Mouse (Mus musculus) urinary bladder, postnatal 10 days (tissue): ENCODE data around the gene Lrriq4.
A peak's percentile ranks its signal among the peaks of the same experiment; 100 is the strongest.

Experiments used
- DNase-seq: peaks from one replicate; pipeline ENCODE4 v3.0.0; 2022; ENCODE audit warnings: low spot score

Gene Lrriq4

GRCm38 (mm10) chr3:30644207-30644606 is at the start of gene Lrriq4:
Lrriq4 (plus strand) TSS chr3:30644507.
- DNase-seq = no peak

- no peak for DNase-seq
Observed at GRCm38 (mm10) chr3:30595111-30595832, 49.0 kb upstream of the Lrriq4 start.

DNA sequence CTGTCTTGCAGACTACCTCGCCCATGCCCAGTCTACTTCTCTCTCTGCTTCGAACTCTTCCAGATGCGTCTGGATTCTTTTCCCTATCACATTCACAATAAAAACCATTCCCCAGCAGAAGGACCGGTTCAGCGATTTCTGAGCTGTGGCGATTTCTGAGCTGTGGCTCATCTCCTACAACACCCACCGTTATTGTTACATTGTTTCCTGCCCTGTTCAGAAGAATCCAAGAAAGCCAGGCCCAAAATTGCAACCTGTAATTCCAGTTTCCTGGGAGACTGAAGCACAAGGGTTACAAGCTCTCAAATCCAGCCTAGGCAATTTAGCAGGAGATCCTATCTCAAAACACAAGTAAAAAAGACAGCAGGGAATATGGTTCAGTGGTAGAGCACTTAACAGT is 47.0 kb upstream of the Lrriq4 start:
- no peak for DNase-seq

DNA sequence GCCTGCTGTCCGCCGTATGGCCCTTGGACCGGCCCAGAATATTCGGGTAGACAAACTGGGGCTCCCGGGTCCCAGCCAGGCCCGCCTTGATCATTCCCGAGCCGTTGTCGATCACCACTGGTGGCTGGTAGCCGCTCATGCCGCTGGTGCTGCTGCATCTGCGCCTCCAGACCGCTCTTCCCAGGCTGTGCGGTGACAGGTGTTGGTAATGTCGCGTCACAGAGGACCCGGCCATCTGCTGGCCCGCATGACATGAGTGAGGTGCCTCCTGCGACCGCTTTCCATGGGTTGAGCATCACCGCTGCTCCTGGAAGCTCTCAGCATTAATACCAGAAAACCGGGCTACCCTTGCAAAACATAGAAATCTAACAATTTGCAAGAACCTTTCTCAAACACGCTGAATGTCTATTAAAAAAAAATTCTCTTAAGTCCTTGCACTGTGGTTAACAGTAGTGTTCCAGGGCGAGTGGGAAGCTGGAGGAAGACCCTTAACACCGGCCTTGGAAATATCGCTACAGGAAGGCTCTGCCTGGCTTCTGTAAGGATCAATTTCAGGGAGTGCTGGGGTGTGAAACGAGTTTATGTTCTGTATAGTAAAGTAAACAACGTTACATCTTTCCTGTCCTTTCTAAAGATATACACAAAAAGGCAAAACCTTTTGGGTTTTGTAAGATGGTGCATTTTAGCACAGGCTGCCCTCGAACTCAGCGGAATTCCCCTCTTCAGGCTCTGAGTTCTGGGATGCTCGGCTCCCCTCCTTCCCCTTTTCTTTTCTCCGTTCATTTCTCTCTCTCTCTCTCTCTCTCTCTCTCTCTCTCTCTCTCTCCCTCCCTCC is 44.4 kb upstream of the Lrriq4 start, which contains the start of gene Actrt3:
TSS of gene Actrt3 (minus strand) at position 229 of the 835 bp plus-strand sequence.
- DNase-seq = no peak

DNA sequence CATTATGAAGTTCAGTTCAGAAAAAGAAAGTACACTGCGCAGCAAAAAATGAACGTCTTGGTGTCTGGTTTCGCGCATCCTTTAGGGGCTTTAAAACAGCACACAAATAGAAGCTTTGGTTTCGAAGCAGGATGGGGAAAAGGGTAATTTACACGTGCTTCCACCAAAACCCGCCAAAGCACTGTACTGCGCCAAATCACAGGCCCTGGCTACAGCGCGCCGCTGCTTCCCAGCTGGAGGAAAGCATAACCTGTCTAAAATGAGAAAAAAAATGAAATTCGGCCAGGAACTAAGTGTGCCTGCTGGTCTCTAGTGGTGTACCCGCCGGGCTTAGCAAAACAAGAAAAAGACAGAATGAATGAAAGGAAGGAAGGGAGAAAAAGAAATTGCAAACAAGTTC is 43.6 kb upstream of the Lrriq4 start:
- no peak for DNase-seq

GRCm38 (mm10) chr3:30601175-30601574 is 43.1 kb upstream of the Lrriq4 start:
- DNase-seq = no peak

- DNase-seq = no peak
Observed at GRCm38 (mm10) chr3:30601610-30602064, 42.7 kb upstream of the Lrriq4 start.

DNA sequence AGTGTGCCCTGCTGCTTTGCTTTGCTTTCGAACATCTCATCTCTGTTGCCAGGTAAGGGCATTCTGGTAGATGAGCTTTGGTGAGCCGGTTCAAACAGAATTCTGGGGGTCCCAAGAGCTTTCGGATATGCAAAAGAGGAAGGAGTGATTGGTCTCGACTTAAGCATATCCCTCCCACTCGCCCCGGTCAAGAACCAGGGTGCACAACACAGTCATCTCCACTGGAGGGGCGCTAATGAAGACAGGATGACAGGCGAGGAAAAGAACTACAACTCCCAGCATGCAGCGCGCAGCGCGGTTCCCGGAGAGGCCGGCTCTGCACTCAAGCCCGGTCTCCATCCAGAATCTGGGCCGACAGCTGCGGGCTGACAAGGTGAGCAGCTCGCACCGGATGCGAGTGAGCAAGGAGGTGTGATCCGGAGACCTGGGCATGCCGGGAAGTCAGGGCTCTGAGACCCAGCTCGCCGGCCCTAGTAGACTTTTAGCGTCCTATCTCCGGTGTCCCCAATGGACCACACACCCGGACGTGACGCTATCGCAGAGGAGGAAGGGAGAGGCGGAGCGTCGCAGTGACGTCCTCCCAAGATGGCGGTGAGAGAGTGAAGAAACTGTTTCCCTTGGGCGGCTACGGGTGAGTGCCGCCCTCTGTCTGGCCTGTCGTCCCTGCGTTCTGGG is 42.1 kb upstream of the Lrriq4 start, which contains the start of gene Mynn:
TSS of gene Mynn (plus strand) at position 1 of the 675 bp plus-strand sequence.
- peak; percentile 76 for DNase-seq

DNA sequence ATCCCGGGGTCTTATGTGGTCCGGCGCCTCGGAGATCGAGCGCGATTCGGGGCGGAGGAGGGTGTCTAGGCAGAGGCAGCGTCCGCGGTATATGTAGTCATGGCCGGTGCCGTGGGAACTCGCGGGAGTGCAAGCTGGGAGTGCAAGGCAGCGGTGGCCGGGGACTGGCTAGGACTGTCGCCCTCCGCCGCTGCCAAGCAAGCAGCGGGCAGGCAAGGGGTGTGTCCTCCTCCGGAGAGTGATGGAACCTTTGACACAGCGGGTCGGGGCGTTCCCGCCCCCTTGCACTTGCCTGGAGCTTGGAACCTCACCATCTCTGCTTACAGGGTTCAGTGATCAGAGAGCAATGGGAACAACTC is 41.6 kb upstream of the Lrriq4 start:
- no peak for DNase-seq

GRCm38 (mm10) chr3:30603256-30603655 is 41.1 kb upstream of the Lrriq4 start:
- no peak for DNase-seq

- DNase-seq = no peak
Observed at GRCm38 (mm10) chr3:30608999-30609398, 35.3 kb upstream of the Lrriq4 start.

DNA sequence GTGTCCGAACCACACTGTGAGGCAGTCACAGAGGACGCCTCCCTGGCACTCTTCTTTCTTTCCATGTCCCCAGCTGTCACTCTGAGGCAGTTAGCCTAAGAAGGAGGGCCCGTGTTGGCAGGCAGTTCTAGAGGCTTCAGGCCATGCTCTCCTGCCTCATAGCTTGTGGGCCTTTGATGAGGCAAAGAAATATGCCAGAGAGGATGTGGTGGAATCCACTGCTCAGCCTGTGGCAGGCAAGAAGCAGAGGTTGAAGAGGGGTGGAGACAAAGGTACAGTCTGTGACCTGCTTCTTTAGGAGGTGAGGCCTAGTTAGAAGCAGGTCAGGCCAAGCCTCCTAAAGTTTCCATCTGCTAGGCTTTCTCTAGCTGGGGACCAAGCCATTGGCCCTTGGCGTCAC is 33.4 kb upstream of the Lrriq4 start:
- DNase-seq = no peak

DNA sequence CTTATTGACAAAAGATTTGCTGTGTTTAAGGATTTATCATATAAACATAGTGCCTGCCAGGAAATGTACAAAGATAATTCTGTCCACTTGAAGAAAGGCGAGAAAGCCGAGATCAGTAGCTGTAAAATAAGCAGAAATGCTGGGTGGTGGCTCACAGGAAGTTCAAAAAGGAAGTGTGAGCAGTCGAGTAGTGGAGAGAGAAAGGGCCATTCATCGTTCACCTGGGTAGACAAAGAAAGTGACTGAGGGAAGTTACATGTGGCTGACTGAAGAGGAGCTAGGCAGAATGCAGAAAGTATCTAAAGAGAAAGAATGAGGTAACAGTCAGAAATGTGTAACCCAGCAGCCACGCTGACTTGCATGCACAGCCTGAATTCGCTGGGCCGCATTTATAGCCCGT is 24.2 kb upstream of the Lrriq4 start:
- DNase-seq = no peak

DNA sequence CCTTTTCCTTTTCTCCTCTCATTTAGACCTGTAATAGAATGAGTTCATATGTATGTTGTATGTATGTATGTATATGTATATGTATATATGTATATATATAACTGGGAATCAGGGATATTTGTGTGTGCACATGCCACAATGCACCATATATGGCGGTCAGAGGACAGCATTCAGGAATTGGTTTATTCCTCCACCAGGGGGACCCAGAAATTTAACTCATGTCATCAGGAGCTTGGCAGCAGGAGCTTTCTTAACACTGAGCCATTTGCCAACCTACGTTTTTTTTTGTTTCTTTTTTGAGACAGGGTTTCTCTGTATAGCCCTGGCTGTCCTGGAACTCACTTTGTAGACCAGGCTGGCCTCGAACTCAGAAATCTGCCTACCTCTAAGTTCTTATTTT is 10.6 kb upstream of the Lrriq4 start:
- no peak for DNase-seq

GRCm38 (mm10) chr3:30635629-30636028 is 8.7 kb upstream of the Lrriq4 start:
- DNase-seq = no peak

DNA sequence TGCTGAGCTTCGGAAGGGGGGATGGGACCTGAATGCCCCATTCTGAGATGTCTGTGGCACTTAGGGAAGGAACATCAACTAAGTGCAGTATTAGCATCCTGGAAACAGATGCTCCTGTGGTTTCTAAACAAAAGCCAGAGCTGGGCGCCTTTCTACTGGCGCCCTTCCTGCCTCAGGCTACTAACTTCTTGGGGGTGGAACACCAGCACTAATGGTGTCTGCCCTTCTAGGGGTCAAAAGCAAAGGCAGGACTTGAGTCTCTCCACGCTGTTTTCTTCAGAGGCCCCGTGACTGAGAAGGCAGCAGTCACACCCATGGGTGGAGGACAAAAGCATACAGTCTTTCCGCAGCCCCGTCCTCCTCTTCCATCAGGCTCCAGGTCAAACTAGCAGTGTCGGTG is 2.5 kb downstream of the Lrriq4 start:
- DNase-seq = no peak

GRCm38 (mm10) chr3:30647440-30648090 is 3.3 kb downstream of the Lrriq4 start, which contains the start of gene Lrrc34:
Lrrc34 (minus strand) TSS chr3:30647869.
- DNase-seq = no peak

GRCm38 (mm10) chr3:30648466-30648865 is 4.2 kb downstream of the Lrriq4 start:
- DNase-seq = no peak

DNA sequence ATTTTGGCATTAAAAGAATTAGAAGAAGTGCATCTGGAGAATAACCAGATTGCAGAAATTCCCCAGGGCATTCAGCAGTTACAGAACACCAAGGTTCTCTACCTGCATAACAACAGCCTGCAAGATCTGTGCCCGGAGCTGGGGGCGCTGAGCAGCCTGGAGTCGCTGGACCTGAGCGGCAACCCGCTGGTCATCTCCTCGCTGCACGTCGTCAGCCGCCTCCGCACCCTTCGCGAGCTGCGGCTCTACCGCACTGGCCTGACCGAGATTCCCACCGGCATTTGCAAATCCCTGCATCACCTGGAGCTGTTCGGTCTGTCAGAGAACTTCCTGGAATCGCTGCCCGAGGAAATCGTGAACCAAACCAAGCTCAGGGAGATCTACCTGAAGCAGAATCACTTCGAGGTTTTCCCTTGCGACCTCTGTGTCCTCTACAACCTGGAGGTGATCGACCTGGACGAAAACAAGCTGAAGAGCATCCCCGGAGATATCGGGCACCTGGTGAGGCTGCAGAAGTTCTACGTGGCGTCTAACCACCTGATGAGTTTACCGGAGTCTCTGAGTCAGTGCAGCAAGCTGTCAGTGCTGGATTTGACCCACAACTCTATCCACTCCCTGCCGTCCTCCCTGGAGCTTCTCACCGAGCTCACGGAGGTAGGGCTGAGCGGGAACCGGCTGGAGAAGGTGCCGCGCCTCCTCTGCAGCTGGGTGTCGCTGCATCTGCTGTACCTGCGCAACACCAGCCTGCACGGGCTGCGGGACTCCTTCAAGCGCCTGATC is 5.9 kb downstream of the Lrriq4 start:
- DNase-seq = no peak

- DNase-seq = no peak
Observed at GRCm38 (mm10) chr3:30655937-30656336, 11.6 kb downstream of the Lrriq4 start.

DNA sequence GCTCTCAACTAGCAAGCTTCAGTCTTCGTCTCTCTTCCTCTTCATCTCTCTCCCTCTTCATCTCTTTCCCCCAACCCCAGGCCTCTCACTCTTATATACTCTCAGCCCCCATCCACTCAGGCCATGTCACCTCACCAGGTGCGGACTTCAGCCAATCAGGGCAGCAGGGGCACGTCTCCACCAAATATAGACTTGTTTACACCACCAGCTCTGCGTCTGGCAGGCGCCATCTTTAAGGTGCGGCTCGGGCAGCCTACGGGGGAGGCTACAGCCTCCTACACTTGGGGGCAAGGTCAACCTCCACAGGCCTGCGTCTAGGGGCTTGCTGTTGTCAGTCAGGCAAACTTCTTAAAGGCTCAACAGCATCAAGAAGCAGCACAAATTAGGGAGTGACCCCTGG is 14.2 kb downstream of the Lrriq4 start:
- no peak for DNase-seq
